Mouse (Mus musculus): ENCODE measurements around the gene Acsl3. TPM values are rescaled to one million over a fixed set of nuclear protein-coding genes. Genes with fewer than 3 reads are reported as not detected.

Gene Acsl3
- total and polyA plus RNA-seq, 3 experiments = 16.4 to 87.0 (median 33.6) TPM

- Histone ChIP-seq H3K36me3 (replicated peaks) (peaks cover 51% of the 10 kb centered on the region), H3K4me3 (ENCODE audit: low read depth, low read length) (no peak overlapping the region), H3K4me1 (ENCODE audit: insufficient read depth, low read depth, low read length) (peaks cover 3% of the 10 kb centered on the region; the same call in 1 of the 2 replicates), H3K27me3 (ENCODE audit: insufficient read depth, low read length) (no peaks in the 10 kb centered on the region), H3K9me3 (replicated peaks) (no peaks in the 10 kb centered on the region)
- ATAC-seq (ENCODE audit: extremely low read depth, insufficient number of reproducible peaks, low FRiP score, poor library complexity, severe bottlenecking) (no peak), DNase-seq (ENCODE audit: low spot score) (no peak)
- TF ChIP-seq GATA2 (IDR thresholded peaks at IDR 0.05; ENCODE audit: borderline replicate concordance, low read depth, low read length) (no peak), TAL1 (conservative IDR thresholded peaks at IDR 0.05; ENCODE audit: low read depth, low read length) (no peak)
Measured at GRCm38 (mm10) chr1:78682291-78682690, 24.7 kb downstream of the Acsl3 start.

GRCm38 (mm10) chr1:78684128-78684527, 26.5 kb downstream of the Acsl3 start:
- H3K4me3 ChIP-seq (ENCODE audit: low read depth, low read length) = no peak overlapping the region
- no peaks in the 10 kb centered on the region; the same call in 1 of the 2 replicates for H3K4me1 ChIP-seq (ENCODE audit: insufficient read depth, low read depth, low read length)
- TF ChIP-seq GATA2 (IDR thresholded peaks at IDR 0.05; ENCODE audit: borderline replicate concordance, low read depth, low read length) (no peak), POLR2AphosphoS5 (IDR thresholded peaks at IDR 0.05; ENCODE audit: insufficient replicate concordance, low read depth, low read length) (no peak), CTCF (IDR thresholded peaks at IDR 0.05; ENCODE audit: low read depth, low read length) (no peak), GATA1 (IDR thresholded peaks at IDR 0.05; ENCODE audit: borderline replicate concordance, low read length) (no peak), TAL1 (conservative IDR thresholded peaks at IDR 0.05; ENCODE audit: low read depth, low read length) (no peak)
- H3K36me3 ChIP-seq (replicated peaks) = peaks cover 60% of the 10 kb centered on the region
- ATAC-seq (ENCODE audit: extremely low read depth, insufficient number of reproducible peaks, low FRiP score, poor library complexity, severe bottlenecking) (no peak), DNase-seq (ENCODE audit: low spot score) (no peak)
- H3K27me3 ChIP-seq (ENCODE audit: insufficient read depth, low read length) = no peaks in the 10 kb centered on the region
- no peaks in the 10 kb centered on the region for H3K9me3 ChIP-seq (replicated peaks)

- DNase-seq (ENCODE audit: low spot score) = peak; percentile 17
- no peak for TF ChIP-seq GATA1 (IDR thresholded peaks at IDR 0.05; ENCODE audit: borderline replicate concordance, low read length)
- TF ChIP-seq GATA2 (IDR thresholded peaks at IDR 0.05; ENCODE audit: borderline replicate concordance, low read depth, low read length) = no peak
- TF ChIP-seq POLR2AphosphoS5 (IDR thresholded peaks at IDR 0.05; ENCODE audit: insufficient replicate concordance, low read depth, low read length) = no peak
- no peak for TF ChIP-seq CTCF (IDR thresholded peaks at IDR 0.05; ENCODE audit: low read depth, low read length)
- no peak for TF ChIP-seq TAL1 (conservative IDR thresholded peaks at IDR 0.05; ENCODE audit: low read depth, low read length)
- Histone ChIP-seq H3K27me3 (ENCODE audit: insufficient read depth, low read length) (no peaks in the 10 kb centered on the region), H3K36me3 (replicated peaks) (peaks cover 68% of the 10 kb centered on the region), H3K4me3 (ENCODE audit: low read depth, low read length) (no peak overlapping the region), H3K9me3 (replicated peaks) (no peaks in the 10 kb centered on the region), H3K4me1 (ENCODE audit: insufficient read depth, low read depth, low read length) (peaks cover 5% of the 10 kb centered on the region; the same call in 1 of the 2 replicates)
- ATAC-seq (ENCODE audit: extremely low read depth, insufficient number of reproducible peaks, low FRiP score, poor library complexity, severe bottlenecking) = peak; percentile 61
Measured at GRCm38 (mm10) chr1:78686872-78687271, 29.2 kb downstream of the Acsl3 start.

GRCm38 (mm10) chr1:78688149-78688548, 30.5 kb downstream of the Acsl3 start:
- H3K4me3 ChIP-seq (ENCODE audit: low read depth, low read length) = no peak overlapping the region
- TF ChIP-seq GATA2 (IDR thresholded peaks at IDR 0.05; ENCODE audit: borderline replicate concordance, low read depth, low read length) (no peak), GATA1 (IDR thresholded peaks at IDR 0.05; ENCODE audit: borderline replicate concordance, low read length) (no peak), CTCF (IDR thresholded peaks at IDR 0.05; ENCODE audit: low read depth, low read length) (no peak)
- peaks cover 70% of the 10 kb centered on the region for H3K36me3 ChIP-seq (replicated peaks)
- DNase-seq (ENCODE audit: low spot score) (no peak), ATAC-seq (ENCODE audit: extremely low read depth, insufficient number of reproducible peaks, low FRiP score, poor library complexity, severe bottlenecking) (no peak)
- peaks cover 5% of the 10 kb centered on the region; the same call in 1 of the 2 replicates for H3K4me1 ChIP-seq (ENCODE audit: insufficient read depth, low read depth, low read length)
- no peaks in the 10 kb centered on the region for H3K27me3 ChIP-seq (ENCODE audit: insufficient read depth, low read length)
- no peaks in the 10 kb centered on the region for H3K9me3 ChIP-seq (replicated peaks)

- Histone ChIP-seq H3K9me3 (replicated peaks) (no peaks in the 10 kb centered on the region), H3K27me3 (ENCODE audit: insufficient read depth, low read length) (no peaks in the 10 kb centered on the region), H3K4me3 (ENCODE audit: low read depth, low read length) (no peak overlapping the region), H3K36me3 (replicated peaks) (peaks cover 89% of the 10 kb centered on the region), H3K4me1 (ENCODE audit: insufficient read depth, low read depth, low read length) (peaks cover 5% of the 10 kb centered on the region; the same call in 1 of the 2 replicates)
- TF ChIP-seq GATA2 (IDR thresholded peaks at IDR 0.05; ENCODE audit: borderline replicate concordance, low read depth, low read length) = no peak
- no peak for TF ChIP-seq CTCF (IDR thresholded peaks at IDR 0.05; ENCODE audit: low read depth, low read length)
- TF ChIP-seq POLR2AphosphoS5 (IDR thresholded peaks at IDR 0.05; ENCODE audit: insufficient replicate concordance, low read depth, low read length) = no peak
- no peak for TF ChIP-seq GATA1 (IDR thresholded peaks at IDR 0.05; ENCODE audit: borderline replicate concordance, low read length)
- TF ChIP-seq TAL1 (conservative IDR thresholded peaks at IDR 0.05; ENCODE audit: low read depth, low read length) = no peak
- no peak for ATAC-seq (ENCODE audit: extremely low read depth, insufficient number of reproducible peaks, low FRiP score, poor library complexity, severe bottlenecking)
- no peak for DNase-seq (ENCODE audit: low spot score)
Measured at GRCm38 (mm10) chr1:78694503-78695258, 37.1 kb downstream of the Acsl3 start.

- Histone ChIP-seq H3K36me3 (replicated peaks) (peaks cover 85% of the 10 kb centered on the region), H3K4me3 (ENCODE audit: low read depth, low read length) (no peak overlapping the region), H3K4me1 (ENCODE audit: insufficient read depth, low read depth, low read length) (peaks cover under 1% of the 10 kb centered on the region; the same call in 1 of the 2 replicates), H3K9me3 (replicated peaks) (no peaks in the 10 kb centered on the region), H3K27me3 (ENCODE audit: insufficient read depth, low read length) (no peaks in the 10 kb centered on the region)
- DNase-seq (ENCODE audit: low spot score) (no peak), ATAC-seq (ENCODE audit: extremely low read depth, insufficient number of reproducible peaks, low FRiP score, poor library complexity, severe bottlenecking) (no peak)
- TF ChIP-seq GATA2 (IDR thresholded peaks at IDR 0.05; ENCODE audit: borderline replicate concordance, low read depth, low read length) (no peak), TAL1 (conservative IDR thresholded peaks at IDR 0.05; ENCODE audit: low read depth, low read length) (no peak), POLR2AphosphoS5 (IDR thresholded peaks at IDR 0.05; ENCODE audit: insufficient replicate concordance, low read depth, low read length) (no peak), CTCF (IDR thresholded peaks at IDR 0.05; ENCODE audit: low read depth, low read length) (no peak), GATA1 (IDR thresholded peaks at IDR 0.05; ENCODE audit: borderline replicate concordance, low read length) (no peak)
Measured at GRCm38 (mm10) chr1:78696305-78696704, 38.7 kb downstream of the Acsl3 start.

Measured in G1E (cell line).